Mouse (Mus musculus) midbrain, postnatal 0 days (tissue): ENCODE data around the gene Farp2. TPM values are rescaled to one million over a fixed set of nuclear protein-coding genes. Genes with fewer than 3 reads are reported as not detected.
"Not testable (repeated sequence)": the region's sequence is repeated elsewhere in the genome, so short reads cannot be mapped to it uniquely, and the experiment has no call there.

Experiments
- ATAC-seq: fragments of 200-750 bp; cut with Nextera tagmentation; 2 replicates; pipeline ENCODE4 v1.8.0; 2017; ENCODE audit warnings: moderate number of reproducible peaks, mild to moderate bottlenecking, moderate TSS enrichment, moderate library complexity; ENCODE audit not compliant: low FRiP score
- DNase-seq: peaks from one replicate; pipeline ENCODE4 v3.0.0-alpha.2; 2015; ENCODE audit warnings: low spot score
- H3K27ac ChIP-seq: fragments of 300-500 bp; sonication (generic); 2 replicates; pipeline ENCODE4 v1.5.1; 2014; ENCODE audit warnings: low read depth, mild to moderate bottlenecking, low read length, mixed read lengths
- H3K27me3 ChIP-seq: fragments of 300-500 bp; sonication (generic); 2 replicates; pipeline ENCODE4 v1.6.1; 2014; ENCODE audit warnings: low read length, control low read depth, mixed read lengths; ENCODE audit not compliant: insufficient read depth
- H3K36me3 ChIP-seq: fragments of 300-500 bp; sonication (generic); 2 replicates; pipeline ENCODE4 v1.6.1; 2014; ENCODE audit warnings: low read length, control low read depth, mixed read lengths; ENCODE audit not compliant: insufficient read depth
- H3K4me1 ChIP-seq: fragments of 300-500 bp; sonication (generic); 2 replicates; pipeline ENCODE4 v1.6.1; 2014; ENCODE audit warnings: mild to moderate bottlenecking, control low read depth, antibody characterized with exemption, low read length, mixed read lengths; ENCODE audit not compliant: insufficient read depth
- H3K4me2 ChIP-seq: fragments of 300-500 bp; sonication (generic); 2 replicates; pipeline ENCODE4 v1.6.1; 2014; ENCODE audit warnings: low read depth, mild to moderate bottlenecking, low read length, mixed read lengths; ENCODE audit not compliant: poor library complexity, severe bottlenecking
- H3K4me3 ChIP-seq: fragments of 300-500 bp; sonication (generic); 2 replicates; pipeline ENCODE4 v1.5.1; 2014; ENCODE audit warnings: low read depth, mild to moderate bottlenecking, low read length, moderate library complexity
- H3K9ac ChIP-seq: fragments of 300-500 bp; sonication (generic); replicated peaks from 2 replicates; pipeline ENCODE4 v1.6.1; 2014; ENCODE audit warnings: mild to moderate bottlenecking, low read length, moderate library complexity, mixed read lengths; ENCODE audit not compliant: poor library complexity, severe bottlenecking
- H3K9me3 ChIP-seq: fragments of 300-500 bp; sonication (generic); 2 replicates; pipeline ENCODE4 v1.6.1; 2016; ENCODE audit warnings: low read length, control low read depth
- CTCF ChIP-seq: IDR thresholded peaks from 2 replicates; pipeline ENCODE4 v1.5.1; 2016; ENCODE audit warnings: antibody characterized with exemption, mild to moderate bottlenecking
- WGBS: fragments of 180-500 bp; shearing (Covaris S2); extraction: QIAGEN DNeasy Blood & Tissue Kit; methylation state at CpG from one replicate; pipeline ENCODE4 v1.1.7; 2014; 5-methylcytosine and 5-hydroxymethylcytosine counted together
- polyA plus RNA-seq: library from polyadenylated mRNA; unstranded; fragments of >200 nt; fragmentation: Nextera tagmentation; extraction: Ambion mirVana; gene quantifications from 2 replicates; pipeline ENCODE4 v1.2.1, GENCODE M21; 2015
- total RNA-seq: library from RNA; depleted of rRNA; stranded (reverse); fragments of >200 nt; gene quantifications from 2 replicates; pipeline ENCODE4 v1.2.3, GENCODE M21; 2014

The Farp2 gene
- total and polyA plus RNA-seq, 2 experiments from 2014 or later: 2.2 to 7.8 TPM

DNA sequence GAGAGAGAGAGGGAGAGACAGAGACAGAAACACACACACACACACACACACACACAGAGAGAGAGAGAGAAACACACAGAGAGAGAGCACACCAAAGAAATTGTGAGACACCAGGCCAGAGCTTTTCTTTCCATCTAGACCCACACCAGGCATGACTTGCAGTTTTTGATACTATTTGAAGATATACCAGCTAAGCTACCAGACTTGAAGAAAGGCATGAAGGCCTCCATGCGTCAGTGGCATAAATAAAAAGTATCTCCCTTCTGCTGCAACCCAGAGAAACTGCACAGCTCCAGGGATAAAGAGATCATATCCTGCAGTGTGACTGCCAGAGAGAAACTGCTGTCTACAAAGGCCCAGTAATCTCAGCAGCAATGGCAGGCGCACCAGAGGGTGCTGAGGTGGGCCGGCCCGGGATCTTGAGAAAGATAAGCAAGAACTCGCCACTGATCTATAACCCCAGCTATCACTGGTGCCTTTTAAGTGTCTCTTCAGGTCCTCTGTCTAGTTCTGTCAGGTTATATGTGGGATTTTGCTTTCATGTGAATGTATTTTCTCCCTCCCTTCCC is 137.8 kb downstream of the Farp2 start:
- TF ChIP-seq CTCF: no peak
- Histone ChIP-seq H3K27me3 (no peaks in the 10 kb centered on the region), H3K4me1 (no peaks in the 10 kb centered on the region), H3K27ac (no peak overlapping the region), H3K4me3 (no peak overlapping the region), H3K4me2 (no peak overlapping the region), H3K9me3 (no peaks in the 10 kb centered on the region), H3K9ac (no peak overlapping the region), H3K36me3 (no peaks in the 10 kb centered on the region)
- DNase-seq (no peak), ATAC-seq (no peak)
- 68% methylated on average over 5 of the region's 5 CpGs for WGBS

DNA sequence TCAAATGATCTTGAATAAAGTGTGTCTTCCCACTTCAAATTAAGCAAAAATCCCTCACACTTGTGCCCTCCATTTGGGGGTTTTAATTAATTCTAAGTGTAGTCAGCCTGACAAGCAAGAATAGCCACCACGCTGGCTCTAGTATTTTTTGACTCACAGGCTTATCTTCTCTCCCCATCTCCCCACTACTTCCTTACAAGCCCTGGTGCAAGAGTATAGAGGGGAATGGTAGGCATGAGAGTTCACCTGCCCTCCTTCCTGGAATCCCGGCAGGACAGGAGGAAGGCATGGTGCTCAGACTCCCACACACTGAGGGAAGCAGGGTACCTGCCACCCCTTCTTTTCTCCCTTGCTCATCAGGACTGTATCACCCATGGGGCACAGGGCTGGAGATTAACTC is 142.4 kb downstream of the Farp2 start:
- no peak overlapping the region for H3K27ac ChIP-seq
- no peak overlapping the region for H3K4me3 ChIP-seq
- no peaks in the 10 kb centered on the region for H3K36me3 ChIP-seq
- no peak overlapping the region for H3K9ac ChIP-seq
- no peaks in the 10 kb centered on the region for H3K27me3 ChIP-seq
- H3K4me1 ChIP-seq: no peaks in the 10 kb centered on the region
- no peak for TF ChIP-seq CTCF
- no peaks in the 10 kb centered on the region for H3K9me3 ChIP-seq
- ATAC-seq (no peak), DNase-seq (no peak)
- no peak overlapping the region for H3K4me2 ChIP-seq
- WGBS: 49% methylated on average over 2 of the region's 2 CpGs

DNA sequence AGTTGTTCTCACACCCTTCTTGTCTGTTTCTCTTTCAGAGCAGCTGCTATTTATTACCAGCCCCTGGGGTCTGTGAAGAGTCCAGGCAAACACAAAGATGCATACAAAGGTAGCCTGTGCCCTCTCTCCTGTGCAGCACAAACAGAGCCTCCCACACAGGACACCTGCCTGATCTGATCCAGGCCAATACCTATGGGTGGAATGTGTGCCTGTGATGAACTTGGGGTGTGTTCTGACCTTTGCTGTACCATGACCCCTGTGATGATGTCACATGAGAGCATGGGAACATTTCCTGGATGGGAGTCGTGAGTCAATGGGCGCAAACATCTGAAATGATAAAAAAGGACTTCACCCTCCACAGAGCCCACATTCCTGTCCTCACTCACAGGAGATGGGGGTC is 142.9 kb downstream of the Farp2 start:
- H3K4me2 ChIP-seq: no peak overlapping the region
- no peak for TF ChIP-seq CTCF
- H3K27me3 ChIP-seq: no peaks in the 10 kb centered on the region
- H3K27ac ChIP-seq: no peak overlapping the region
- DNase-seq (no peak), ATAC-seq (no peak)
- no peaks in the 10 kb centered on the region for H3K9me3 ChIP-seq
- H3K4me3 ChIP-seq: no peak overlapping the region
- H3K9ac ChIP-seq: no peak overlapping the region
- no peaks in the 10 kb centered on the region for H3K36me3 ChIP-seq
- H3K4me1 ChIP-seq: no peaks in the 10 kb centered on the region
- 76% methylated on average over 2 of the region's 2 CpGs for WGBS

DNA sequence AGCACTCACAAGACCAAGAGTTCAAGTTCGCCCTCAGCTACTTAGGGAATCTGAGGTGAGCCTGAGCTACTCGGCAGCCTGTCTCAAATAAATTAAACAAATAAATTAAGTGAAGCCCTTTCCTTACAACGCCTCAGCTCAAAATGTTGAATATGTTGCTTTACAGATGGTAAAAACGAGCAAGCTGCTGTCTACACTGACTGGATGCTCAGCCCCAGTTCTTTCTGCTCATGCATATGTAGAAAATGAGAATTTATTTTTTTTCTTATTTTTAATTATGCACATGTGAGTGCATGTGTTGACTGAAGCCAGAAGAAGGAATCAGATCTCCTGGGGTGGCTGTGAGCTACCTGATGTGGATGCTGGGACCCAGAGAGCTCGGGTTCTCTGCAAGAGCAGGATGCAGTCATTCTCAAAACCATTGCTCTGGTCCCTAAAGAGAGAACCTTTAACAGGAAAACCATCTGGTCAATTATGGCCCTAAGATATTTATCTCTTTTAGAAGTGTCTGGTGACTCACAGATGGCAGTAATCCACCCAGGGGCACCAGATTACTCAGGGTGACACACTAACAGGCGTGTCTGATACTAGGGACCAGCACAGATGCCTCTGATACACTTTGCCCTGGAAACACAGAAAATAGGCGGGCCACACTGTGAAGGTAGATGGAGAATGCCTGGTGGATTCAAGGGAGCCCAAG is 144.6 kb downstream of the Farp2 start:
- H3K9ac ChIP-seq: no peak overlapping the region

DNA sequence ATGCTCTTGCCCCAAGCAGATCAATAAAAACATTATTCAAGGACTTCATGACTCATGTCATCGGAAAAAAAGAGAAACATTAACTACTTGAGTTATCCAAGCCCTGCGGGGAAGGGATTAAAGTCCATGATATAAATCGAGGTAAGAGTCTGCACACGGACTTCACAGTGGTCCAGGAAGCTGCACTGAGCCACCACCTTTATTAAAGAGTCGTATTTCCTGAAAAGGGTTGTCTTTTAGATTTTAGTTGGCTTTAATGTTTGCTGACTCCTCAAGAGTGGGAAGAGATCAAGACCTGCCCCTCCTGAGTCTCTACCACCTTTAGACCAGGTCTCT is 145.1 kb downstream of the Farp2 start:
- H3K36me3 ChIP-seq: no peaks in the 10 kb centered on the region
- 71% methylated on average over 5 of the region's 5 CpGs for WGBS

More for the DNA sequence above, 144.6 kb downstream of the Farp2 start:
- Histone ChIP-seq H3K27me3 (no peaks in the 10 kb centered on the region), H3K4me2 (no peak overlapping the region), H3K36me3 (no peaks in the 10 kb centered on the region), H3K27ac (no peak overlapping the region), H3K9me3 (no peaks in the 10 kb centered on the region), H3K4me1 (no peaks in the 10 kb centered on the region), H3K4me3 (no peak overlapping the region)
- 79% methylated on average over 7 of the region's 7 CpGs for WGBS
- no peak for TF ChIP-seq CTCF
- ATAC-seq (no peak), DNase-seq (no peak)

DNA sequence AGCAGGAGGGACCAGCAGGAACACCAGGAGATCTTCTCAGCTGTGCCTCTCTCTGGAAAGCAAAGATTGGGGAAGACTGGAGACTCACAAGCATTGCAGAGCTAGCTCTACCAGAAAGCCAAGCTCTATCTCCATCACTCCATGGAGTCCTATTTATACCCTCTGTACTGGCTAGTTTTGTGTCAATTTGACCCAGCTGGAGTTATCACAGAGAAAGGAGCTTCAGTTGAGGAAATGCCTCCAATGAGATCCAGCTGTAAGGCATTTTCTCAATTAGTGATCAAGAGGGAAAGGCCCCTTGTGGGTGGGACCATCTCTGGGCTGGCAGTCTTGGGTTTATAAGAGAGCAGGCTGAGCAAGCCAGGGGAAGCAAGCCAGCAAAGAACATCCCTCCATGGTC is 146.7 kb downstream of the Farp2 start, which contains the start of gene Stk25:
Stk25 (minus strand) TSS at position 101 of the 400 bp plus-strand sequence.
- not testable (repeated sequence) for H3K9me3 ChIP-seq, H3K36me3 ChIP-seq, H3K4me3 ChIP-seq, H3K9ac ChIP-seq, H3K27ac ChIP-seq, H3K4me1 ChIP-seq, DNase-seq, ATAC-seq, H3K4me2 ChIP-seq, H3K27me3 ChIP-seq

More for the DNA sequence above, 145.1 kb downstream of the Farp2 start:
- H3K4me1 ChIP-seq: no peaks in the 10 kb centered on the region
- no peak overlapping the region for H3K4me3 ChIP-seq
- no peaks in the 10 kb centered on the region for H3K9me3 ChIP-seq
- H3K27ac ChIP-seq: no peak overlapping the region
- TF ChIP-seq CTCF: no peak
- no peak overlapping the region for H3K4me2 ChIP-seq
- no peak overlapping the region for H3K9ac ChIP-seq
- DNase-seq (no peak), ATAC-seq (no peak)
- H3K27me3 ChIP-seq: no peaks in the 10 kb centered on the region
